Mouse (Mus musculus): Measurements from ENCODE around the gene Wnt5b.

Gene Wnt5b

GRCm38 (mm10) chr6:119386821-119387220, 157.3 kb downstream of the Wnt5b start:
- DNase-seq (ENCODE audit: low spot score in 2 of 2): no peak

GRCm38 (mm10) chr6:119386421-119386820, 157.7 kb downstream of the Wnt5b start:
- no peak for DNase-seq (ENCODE audit: low spot score in 2 of 2)

GRCm38 (mm10) chr6:119385668-119386067, 158.5 kb downstream of the Wnt5b start:
- no peak for DNase-seq (ENCODE audit: low spot score in 2 of 2)

All from right cerebral cortex, postnatal 36 days (tissue).